Mouse (Mus musculus) cerebellum, adult 2 months (tissue): ENCODE measurements around the gene Klf13. TPM values are rescaled to one million over a fixed set of nuclear protein-coding genes. Genes with fewer than 3 reads are reported as not detected.

Experiments
- DNase-seq, 2 experiments: peaks; one replicate each; pipeline ENCODE4 v3.0.0; 2021
- H3K27ac ChIP-seq: fragments of 200-500 bp; 2 replicates; pipeline ENCODE4 v1.5.1; 2012; ENCODE audit warnings: low read length, control low read depth, inconsistent platforms; ENCODE audit not compliant: insufficient read depth
- H3K27me3 ChIP-seq: fragments of 200-500 bp; 2 replicates; pipeline ENCODE4 v1.6.1; 2012; ENCODE audit warnings: inconsistent platforms, mild to moderate bottlenecking, low read length, moderate library complexity; ENCODE audit not compliant: control insufficient read depth, insufficient read depth
- H3K4me1 ChIP-seq: fragments of 200-500 bp; 2 replicates; pipeline ENCODE4 v1.6.1; 2011; ENCODE audit warnings: low read length; ENCODE audit not compliant: control insufficient read depth, insufficient read depth
- H3K4me3 ChIP-seq: fragments of 200-500 bp; replicated peaks from 2 replicates; pipeline ENCODE3; 2011; ENCODE audit warnings: mild to moderate bottlenecking, low read depth, low read length, control low read depth; ENCODE audit not compliant: insufficient read depth
- CTCF ChIP-seq: fragments of 200-500 bp; IDR thresholded peaks from 2 replicates; pipeline ENCODE4 v1.5.1; 2011; ENCODE audit warnings: low read depth, mild to moderate bottlenecking, control low read depth, low read length, moderate library complexity, borderline replicate concordance; ENCODE audit not compliant: insufficient read depth
- POLR2A ChIP-seq: fragments of 200-500 bp; IDR thresholded peaks from 2 replicates; pipeline ENCODE4 v1.6.1; 2011; ENCODE audit warnings: low read length, control low read depth, borderline replicate concordance; ENCODE audit not compliant: insufficient read depth
- WGBS: fragments of 180-500 bp; shearing (Covaris S2); methylation state at CpG from one replicate; pipeline ENCODE4 v1.1.7; 2018; 5-methylcytosine and 5-hydroxymethylcytosine counted together
- polyA plus RNA-seq: library from polyadenylated mRNA; depleted of rRNA; stranded (reverse); fragments of >200 nt; gene quantifications from 2 replicates; pipeline ENCODE4 v1.2.3, GENCODE M21; 2012

The Klf13 gene
- polyA plus RNA-seq, 1 experiment, result 60.8 TPM

DNA sequence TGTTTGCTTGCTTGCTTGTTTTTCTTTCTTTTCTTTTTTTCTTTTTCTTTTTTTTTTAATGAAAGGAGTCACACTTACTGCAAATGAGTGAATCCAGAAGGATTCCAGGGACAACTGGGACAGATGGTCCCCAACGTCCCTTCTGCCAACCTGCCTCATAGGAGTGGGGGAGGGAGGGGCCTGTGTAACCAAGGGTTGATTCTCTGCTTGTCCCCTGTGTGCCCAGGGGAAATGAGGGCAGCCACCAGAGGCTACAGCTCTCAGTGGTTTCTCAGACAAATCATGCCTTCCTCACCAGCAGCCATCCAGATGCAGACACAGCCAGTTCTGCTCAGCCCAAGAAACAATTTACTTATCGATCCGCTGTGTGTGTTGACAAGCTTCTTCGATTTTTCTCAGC lies 32.3 kb upstream of the Klf13 start:
- no peak for TF ChIP-seq POLR2A
- no peak for TF ChIP-seq CTCF
- Histone ChIP-seq H3K27me3 (no peaks in the 10 kb centered on the region), H3K27ac (peak overlapping the region; percentile 55), H3K4me1 (peaks cover 11% of the 10 kb centered on the region; the same call in 1 of the 2 replicates), H3K4me3 (no peak overlapping the region)
- peak; percentile 75 to 89 for DNase-seq
- WGBS, result 49% methylated on average over 4 of the region's 4 CpGs

DNA sequence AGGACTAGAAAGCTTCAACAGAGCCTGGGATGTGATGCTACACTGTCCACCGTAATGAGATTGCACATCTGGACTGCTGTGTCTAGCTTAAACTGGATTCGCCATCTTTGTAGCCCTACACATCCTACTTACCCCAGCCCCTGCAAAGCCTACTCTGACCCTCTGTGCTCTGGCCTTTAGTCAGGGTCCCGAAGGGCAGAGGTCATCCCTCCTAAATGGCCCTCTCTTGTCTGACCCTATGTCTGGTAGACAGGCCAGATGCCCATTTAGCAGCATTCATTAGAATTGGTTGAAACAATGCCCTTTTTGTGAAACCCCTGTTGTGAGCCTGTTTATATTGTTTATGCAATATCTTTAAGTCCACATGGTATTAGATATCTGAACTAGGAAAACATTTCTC lies 31.2 kb upstream of the Klf13 start:
- H3K27me3 ChIP-seq, result no peaks in the 10 kb centered on the region
- no peak for DNase-seq
- WGBS, result 77% methylated on average over 3 of the region's 3 CpGs
- no peak overlapping the region for H3K4me3 ChIP-seq
- H3K27ac ChIP-seq, result no peak overlapping the region; the same call in 1 of the 2 replicates
- H3K4me1 ChIP-seq, result peaks cover 14% of the 10 kb centered on the region; the same call in 1 of the 2 replicates
- no peak for TF ChIP-seq POLR2A
- TF ChIP-seq CTCF, result no peak

DNA sequence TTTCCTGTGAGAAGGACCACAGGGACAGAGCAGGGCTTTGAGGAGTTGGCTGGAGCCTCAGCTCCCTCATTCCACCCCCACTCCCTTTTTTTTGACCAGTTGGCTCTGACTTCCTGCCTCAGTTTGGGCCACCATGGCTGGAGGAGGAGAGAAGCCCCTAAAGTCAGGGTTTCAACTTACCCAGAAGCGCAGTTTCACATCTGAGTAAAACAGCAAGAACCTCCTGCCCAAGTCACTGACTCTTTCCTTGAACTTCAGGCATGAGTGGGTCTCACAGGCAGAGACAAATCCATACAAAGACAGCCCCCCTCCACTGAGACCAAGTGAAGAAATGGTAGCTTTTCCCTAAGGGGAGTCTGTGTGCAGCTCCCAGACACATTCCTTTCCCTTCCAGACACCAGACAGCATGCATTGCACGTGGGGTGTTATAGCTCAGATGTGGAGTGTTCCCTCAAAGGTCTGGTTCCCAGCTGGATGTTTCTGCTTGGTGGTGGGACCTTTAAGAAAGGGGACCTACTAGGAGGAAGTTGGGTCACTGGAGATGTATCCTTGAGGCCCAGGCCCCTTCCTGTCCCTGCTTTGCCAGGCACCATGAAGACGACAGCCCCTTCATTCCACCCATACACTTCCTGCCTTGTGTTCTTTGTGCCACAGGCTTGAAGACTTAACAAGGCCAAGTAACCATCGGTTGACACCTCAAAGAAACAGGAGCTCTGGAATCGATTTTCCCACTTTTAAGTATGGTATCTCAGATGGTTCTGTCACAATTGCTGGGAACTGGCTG lies 27.1 kb upstream of the Klf13 start:
- no peak for DNase-seq
- H3K27me3 ChIP-seq, result no peaks in the 10 kb centered on the region
- WGBS, result 87% methylated on average over 5 of the region's 5 CpGs
- TF ChIP-seq CTCF (no peak), POLR2A (no peak)
- H3K4me1 ChIP-seq, result peaks cover 18% of the 10 kb centered on the region
- H3K4me3 ChIP-seq, result no peak overlapping the region
- peak overlapping the region; percentile 35; the same call in 1 of the 2 replicates for H3K27ac ChIP-seq

DNA sequence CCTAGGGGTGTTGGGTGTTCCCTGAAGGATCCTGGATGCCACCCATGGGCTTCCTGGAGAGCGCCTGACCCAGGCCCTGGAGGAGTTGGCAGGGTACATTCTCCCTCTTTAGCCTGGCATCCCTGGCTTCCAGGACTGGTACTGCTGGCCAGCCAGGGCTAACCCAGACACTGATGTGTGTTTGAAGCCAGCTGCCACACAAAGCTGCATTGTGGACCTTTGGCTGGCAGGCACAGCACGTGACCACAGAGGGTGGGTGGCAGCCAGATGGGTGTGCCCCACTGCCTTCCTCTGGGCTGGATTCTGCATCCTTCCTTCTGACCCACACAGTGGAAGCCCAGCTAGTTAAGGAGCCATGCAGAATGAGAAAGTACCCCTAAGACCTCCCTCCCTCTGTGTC lies 26.4 kb upstream of the Klf13 start:
- 70% methylated on average over 2 of the region's 2 CpGs for WGBS
- peak; percentile 49 to 62 for DNase-seq
- Histone ChIP-seq H3K27me3 (no peaks in the 10 kb centered on the region), H3K4me3 (no peak overlapping the region), H3K4me1 (peaks cover 14% of the 10 kb centered on the region), H3K27ac (peak overlapping the region; percentile 35; the same call in 1 of the 2 replicates)
- TF ChIP-seq CTCF (0 out of 2 replicates have a peak, but pooled peaks have one; percentile 15), POLR2A (no peak)

DNA sequence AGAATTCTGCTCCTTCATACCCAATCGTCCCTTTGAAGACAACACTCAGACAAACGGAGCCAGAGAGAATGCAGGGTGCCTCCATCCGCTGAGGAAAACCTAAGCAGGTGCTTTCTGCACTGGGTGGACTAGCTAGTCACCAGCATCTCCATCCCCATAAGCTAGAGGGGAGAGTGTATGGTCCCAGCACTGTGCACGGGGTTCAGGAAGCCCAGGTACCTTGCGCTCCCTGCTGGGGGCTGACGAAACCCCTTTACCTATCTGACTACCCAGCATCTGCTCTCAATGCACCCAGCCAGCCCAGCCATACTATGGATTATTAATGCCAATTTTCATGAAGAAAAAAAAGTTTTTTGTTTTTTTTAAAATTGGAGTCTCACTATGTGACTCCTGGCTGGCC lies 25.4 kb upstream of the Klf13 start:
- Histone ChIP-seq H3K27me3 (no peaks in the 10 kb centered on the region), H3K27ac (no peak overlapping the region), H3K4me3 (no peak overlapping the region), H3K4me1 (peaks cover 9% of the 10 kb centered on the region)
- no peak for TF ChIP-seq POLR2A
- no peak for DNase-seq
- WGBS, result 88% methylated on average over 6 of the region's 6 CpGs

DNA sequence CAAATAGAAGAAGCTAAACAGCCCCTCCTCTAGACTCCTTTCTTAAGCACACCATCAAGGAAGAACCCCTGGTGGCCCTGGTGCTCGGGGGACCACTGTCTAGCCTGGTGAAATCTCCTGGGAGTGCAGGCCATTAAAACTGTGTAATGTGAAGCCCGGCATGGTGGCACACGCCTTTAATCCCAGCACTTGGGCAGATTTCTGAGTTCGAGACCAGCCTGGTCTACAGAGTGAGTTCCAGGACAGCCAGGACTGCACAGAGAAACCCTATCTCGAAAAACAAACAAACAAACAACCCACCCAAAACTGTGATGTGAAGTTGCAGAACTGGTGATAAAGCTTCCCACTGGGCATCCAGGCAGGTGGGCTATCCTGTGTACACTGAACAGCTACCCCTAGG lies 24.9 kb upstream of the Klf13 start:
- Histone ChIP-seq H3K4me1 (peaks cover 9% of the 10 kb centered on the region), H3K27me3 (no peaks in the 10 kb centered on the region), H3K4me3 (no peak overlapping the region), H3K27ac (no peak overlapping the region)
- DNase-seq, result no peak
- 94% methylated on average over 5 of the region's 5 CpGs for WGBS
- no peak for TF ChIP-seq POLR2A
- TF ChIP-seq CTCF, result no peak

- peaks cover 20% of the 10 kb centered on the region for H3K4me1 ChIP-seq
- no peaks in the 10 kb centered on the region for H3K27me3 ChIP-seq
- 71% methylated on average over 12 of the region's 12 CpGs for WGBS
- no peak for DNase-seq
- no peak overlapping the region; the same call in 1 of the 2 replicates for H3K27ac ChIP-seq
- H3K4me3 ChIP-seq, result no peak overlapping the region
- TF ChIP-seq CTCF, result no peak
- TF ChIP-seq POLR2A, result no peak
These were observed 19.3 kb upstream of the Klf13 start for GRCm38 (mm10) chr7:63957872-63958640.
